Mouse (Mus musculus): ENCODE data around the gene Myh6. TPM values are rescaled to one million over a fixed set of nuclear protein-coding genes. Genes with fewer than 3 reads are reported as not detected.

Gene Myh6
- total RNA-seq, 2 experiments from 2014 or later: 40.5 to 246 TPM

DNA sequence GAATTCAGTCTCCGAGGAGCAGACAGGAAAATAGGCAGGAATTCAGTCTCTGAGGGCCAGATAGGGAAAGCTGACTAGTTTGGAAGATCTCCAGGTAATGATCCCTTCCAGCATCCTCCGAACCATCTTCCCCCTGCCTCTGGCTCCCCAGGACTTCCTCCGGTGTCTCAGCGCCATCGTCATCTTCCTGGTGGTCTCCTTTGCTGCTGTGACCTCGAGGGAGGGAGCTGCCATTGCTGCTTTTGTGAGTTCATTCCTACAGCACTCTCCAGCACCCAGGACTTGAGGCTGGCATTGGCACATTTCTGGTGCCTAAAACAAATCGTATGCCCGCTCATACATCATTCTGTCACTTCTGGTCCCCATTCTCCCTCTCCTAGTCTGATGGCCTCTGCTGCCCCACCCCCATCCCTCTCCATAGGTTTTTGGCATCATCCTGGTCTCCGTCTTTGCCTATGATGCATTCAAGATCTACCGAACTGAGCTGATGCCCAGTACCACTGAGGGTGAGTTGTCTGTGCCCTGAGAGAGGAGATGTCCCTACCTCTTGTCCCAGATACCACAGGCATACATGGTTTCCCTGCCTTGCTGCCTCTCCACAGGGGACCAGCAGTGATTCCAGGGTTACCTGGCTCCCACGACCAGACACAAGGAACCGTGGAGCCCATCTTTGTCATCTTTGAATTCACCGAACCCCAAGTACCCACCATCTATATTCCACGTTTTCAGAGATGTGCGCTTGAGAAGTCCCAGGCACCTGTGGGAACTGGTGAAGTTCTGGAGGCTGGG lies 28.1 kb downstream of the Myh6 start:
- intact Hi-C loops (cut with DNase I): loop anchor here (1.0 to 2.0 kb wide), 2 partner anchors 38 to 96 kb away; no protein-coding TSS in a partner anchor
- DNase-seq: no peak

DNA sequence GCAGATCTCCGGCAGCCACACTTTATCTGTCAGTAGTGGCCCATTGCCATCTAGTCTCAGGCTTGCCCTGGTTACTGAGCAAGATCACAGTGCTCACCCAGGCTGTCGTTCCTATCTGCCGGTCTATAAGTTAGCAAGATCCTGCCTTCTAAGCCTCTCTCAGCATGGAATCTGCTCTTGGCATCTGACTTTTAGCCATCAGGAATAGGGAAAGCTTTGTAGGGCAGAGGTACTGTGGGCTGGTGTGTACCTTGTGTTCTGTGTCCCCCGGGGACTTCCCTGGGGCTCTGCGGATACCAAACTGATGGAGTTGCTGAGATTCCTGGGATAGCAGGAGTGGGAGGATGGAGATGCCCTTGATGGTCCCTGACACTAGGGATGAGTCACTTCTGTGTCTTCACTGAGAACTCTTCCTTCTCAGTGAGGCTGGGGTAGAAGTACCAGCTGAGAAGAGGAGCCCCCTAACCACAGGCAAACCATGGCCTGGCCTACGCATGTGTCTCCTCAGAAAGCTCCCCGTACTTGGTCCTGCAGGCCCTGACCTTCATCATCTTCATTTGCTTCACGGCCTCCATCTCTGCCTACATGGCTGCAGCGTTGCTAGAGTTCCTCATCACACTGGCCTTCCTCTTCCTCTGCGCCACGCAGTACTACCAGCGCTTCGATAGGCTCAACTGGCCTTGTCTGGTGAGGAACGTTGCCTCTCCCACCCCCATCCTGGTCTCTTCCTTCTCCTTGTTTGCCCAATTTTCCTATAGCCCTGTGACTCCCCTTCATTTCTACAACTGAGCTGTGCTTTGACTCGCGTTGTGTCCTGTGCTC lies 29.2 kb downstream of the Myh6 start:
- intact Hi-C loops (cut with DNase I): loop anchor here (2.0 kb wide), 1 partner anchor 95 kb away; no protein-coding TSS in a partner anchor

DNA sequence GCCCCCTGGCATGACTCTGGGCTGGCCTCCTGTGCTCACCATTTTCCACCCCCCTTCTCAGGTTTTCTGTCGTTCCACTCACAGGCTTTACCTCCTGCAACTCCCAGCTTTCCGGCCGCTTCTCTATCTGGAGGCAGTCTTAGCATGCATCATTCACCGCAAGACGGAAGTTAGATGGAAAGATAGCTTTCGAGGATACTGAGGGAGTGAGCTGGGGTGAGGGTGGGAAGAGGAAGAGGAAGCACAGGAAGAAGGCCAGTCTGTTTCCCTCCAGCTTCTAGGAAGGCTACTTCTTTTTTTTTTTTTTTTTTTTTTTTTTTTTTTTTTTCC lies 29.9 kb downstream of the Myh6 start:
- DNase-seq: no peak
- intact Hi-C loops (cut with DNase I): no loop called here

More for the DNA sequence above, 29.2 kb downstream of the Myh6 start:
- DNase-seq: no peak

DNA sequence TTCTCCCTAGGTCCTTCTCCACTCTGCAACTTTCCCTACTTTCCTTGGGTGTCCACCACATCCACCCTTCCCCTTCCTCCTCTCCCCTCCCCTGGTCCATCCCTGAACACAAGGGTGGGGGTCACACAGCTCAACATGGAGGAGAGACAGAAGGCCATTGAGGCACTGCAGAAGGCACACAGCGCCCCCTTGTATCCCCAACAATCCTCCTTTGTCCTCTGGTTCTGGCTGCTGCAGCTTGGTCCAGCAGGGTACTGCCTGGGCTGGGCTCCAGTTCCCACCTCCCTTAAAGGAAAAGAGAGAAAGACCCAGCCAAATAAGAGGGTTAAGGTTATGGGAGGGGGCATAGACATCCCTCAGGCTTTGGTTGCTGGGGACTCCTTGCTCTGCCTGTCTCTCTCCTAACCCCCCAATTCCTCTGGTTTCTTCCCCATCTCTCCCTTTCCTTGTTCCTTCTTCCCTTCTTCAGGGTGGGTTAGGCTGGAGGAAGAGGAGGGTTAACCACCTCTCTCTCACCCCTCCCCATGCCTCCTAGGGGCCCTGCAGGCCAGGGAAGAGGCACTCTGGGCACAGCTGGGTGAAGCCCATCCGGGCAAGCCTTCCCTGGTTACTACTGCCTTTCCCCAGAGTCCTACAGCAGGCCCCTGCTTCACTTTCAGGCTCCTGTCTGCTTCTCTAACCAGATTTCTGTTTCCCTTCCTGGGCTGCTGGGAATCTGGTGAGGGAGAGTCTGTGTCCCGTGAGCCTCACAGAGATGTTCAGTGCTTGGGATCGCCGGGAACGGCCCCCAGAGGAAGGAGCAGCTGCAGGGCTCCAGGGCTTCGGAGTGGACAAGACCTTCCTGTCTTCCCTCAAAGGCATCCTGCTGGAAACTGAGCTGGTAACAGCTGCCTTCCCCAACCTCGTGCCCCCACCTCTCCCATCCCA lies 30.6 kb downstream of the Myh6 start, which contains the start of gene Cmtm5:
Gene Cmtm5 (plus strand): TSS at position 358 of the 927 bp plus-strand sequence.
- no peak for DNase-seq

DNA sequence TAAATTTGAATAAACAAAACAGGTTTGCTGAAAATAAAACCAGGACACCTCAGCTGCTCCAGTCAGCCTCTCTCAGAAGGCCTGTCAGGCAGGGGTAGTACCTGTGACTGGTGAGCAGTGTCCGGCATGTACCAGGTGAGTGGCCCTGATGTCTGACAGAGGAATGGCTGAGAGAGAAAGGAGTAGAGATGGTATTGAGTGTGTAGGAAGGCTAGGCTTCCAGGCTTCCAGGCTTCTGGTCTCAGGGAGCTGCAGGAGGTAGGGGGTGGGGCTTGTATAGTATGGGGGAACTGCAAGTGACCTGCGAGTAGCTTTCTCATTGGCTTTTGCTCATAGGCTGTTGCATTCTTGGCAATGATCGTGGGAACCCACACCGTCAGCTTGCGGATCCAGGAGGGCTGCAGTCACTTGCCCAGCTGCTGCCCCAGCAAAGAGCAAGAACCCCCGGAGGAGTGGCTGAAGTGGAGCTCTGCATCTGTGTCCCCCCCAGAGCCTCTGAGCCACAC lies 34.0 kb downstream of the Myh6 start, which contains the start of gene Il25:
Gene Il25 (plus strand): TSS at position 51 of the 506 bp plus-strand sequence.
- no peak for DNase-seq
- intact Hi-C loops (cut with DNase I): no loop called here

More for the DNA sequence above, 30.6 kb downstream of the Myh6 start, which contains the start of gene Cmtm5:
- intact Hi-C loops (cut with DNase I): no loop called here

DNA sequence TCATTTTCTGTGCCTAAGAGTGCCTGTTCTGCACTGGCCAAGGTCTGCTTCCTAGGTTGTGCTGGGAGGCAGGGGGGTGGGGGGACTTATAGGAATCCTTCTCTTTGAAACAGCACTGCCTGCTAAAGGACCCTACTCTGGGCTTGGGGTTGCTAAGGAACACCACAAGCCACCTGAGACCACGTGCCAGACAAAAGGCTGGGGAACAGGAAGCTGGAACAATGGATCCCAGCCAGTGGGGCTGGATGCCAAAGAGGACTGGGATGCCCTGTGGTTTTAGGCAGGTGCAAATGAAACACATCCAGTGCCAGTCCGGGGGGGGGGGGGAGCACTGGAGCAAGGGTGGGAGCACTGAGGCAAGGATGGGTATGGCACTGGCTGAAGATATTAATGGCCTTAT lies 36.3 kb downstream of the Myh6 start:
- no peak for DNase-seq
- intact Hi-C loops (cut with DNase I): no loop called here

DNA sequence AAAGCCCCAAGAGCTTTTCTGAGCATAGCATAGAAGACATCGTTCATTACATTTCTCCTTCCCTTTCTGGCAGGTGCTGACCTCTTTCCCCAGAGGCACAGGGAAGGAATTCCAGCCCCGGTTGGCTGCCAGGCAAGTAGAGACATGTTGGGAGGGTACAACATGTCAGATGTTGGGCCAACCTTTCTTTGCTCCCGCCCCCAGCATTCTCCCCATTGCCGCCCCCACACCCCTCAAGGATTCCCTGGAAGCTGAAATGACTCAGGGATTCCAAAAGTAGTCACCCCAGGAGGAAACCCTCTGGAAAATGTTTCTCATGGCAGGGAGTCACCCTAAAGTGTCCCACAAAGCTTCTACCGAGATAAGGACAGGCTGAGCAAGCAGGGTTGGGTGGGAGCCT lies 36.9 kb downstream of the Myh6 start:
- DNase-seq: no peak
- intact Hi-C loops (cut with DNase I): no loop called here

DNA sequence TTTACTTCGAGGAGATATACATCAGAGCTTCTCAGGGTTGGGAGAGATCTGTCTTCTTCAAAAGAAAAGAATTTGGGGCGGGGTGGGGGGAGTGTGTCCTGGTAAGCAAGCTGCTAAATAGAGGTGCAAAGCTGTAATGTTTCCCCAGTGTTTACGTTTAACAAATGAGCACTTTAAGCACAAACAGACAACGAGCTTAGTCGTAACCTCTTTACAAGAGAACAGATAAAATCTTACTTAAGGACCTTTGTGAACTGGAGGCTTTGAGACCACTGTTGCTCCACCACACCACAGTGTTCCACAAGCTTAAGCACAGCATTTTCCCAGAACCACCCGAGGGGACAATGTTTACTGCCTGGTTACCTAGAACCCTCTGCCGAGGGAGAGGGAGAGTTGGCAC lies 39.4 kb downstream of the Myh6 start:
- no peak for DNase-seq
- intact Hi-C loops (cut with DNase I): no loop called here

DNA sequence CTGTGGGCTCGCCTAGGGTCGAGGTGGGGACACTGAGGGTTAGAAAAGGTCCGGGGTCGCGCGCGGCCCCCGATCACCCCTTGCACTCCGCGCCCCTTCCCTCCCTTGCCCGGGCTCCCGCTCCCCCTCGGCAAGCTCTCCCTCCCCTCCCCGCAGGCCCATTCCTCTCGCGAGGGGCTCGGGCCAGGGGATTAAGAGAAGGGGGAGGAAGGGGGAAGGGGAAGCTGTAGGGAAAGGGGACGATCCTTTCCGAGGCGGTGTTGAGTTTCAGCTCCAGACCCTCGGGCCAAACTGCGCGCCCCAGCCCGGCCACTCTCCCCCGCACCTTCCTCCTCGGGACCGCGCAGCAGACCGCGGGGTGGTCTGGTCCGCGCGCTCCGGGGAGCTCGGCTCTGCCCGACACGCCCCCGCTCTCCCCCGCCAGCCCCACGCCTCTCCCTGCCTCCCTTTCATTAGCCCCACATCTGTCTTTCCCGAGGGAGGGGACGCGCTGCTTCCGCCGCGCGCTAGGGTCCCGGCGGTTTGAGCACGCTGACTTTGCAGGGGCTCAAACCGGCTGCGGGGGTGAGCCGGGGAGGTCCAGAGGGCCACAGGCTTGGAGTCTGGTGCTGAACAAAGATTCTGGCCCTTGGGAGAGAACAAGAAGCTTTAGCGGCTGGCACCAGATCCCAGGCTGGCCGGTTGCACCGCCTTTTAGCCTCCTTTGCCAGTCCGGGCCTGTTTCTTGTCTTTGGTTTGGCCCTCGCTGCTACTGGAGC lies 40.1 kb downstream of the Myh6 start:
- intact Hi-C loops (cut with DNase I): no loop called here
- DNase-seq: peak; percentile 25 to 62

DNA sequence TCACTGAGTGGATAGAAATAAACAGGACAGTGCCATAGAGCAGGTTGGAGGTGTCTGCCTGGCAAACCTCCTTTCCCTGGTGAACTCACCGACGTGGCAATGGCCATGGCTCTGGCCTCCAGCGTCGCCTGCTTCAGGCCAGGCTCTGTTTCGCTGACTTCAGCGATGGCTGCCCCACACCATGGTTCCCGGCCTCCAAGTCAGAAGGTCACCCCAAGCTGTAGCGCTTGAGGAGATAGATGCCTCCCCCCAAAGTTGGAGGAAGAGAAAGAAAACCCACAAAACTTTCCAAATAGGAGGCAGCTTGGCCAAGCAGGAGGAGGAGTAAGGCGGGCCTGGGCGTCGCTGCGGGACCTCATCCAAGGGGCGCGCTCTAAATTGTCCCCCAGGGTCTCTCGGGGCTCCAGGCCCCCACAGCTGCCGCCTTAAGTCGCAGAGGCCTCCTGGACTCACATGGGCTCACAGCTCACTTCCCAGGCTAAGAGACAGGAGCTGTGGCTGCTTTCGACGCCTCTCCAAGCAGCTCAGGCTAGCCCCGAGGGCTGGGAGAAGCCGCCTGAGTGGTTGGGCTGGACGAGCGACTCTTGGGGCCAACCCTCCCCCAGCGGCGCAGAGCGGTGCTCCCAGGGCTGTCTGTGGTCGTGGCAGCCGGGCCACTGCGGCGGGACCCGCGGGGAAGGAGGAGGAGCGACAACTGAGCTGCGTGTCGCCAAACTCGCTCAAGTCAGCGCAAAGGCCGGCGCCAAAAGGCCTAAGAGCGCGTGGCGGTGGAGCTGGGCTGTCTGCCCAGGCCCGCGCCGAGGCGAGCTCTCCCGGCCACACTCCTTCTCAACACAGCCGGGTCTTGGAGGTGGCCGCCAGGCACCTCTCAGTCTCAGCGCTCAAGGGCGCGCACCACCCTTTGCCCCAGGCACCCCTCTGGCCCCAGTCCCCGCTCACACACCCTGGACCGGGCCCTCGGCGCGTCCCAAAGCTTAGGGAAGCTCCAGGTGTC lies 41.1 kb downstream of the Myh6 start, which contains the start of gene Efs:
Gene Efs (minus strand): TSS at position 778 of the 994 bp plus-strand sequence.
- intact Hi-C loops (cut with DNase I): no loop called here
- peak; percentile 49 to 65 for DNase-seq

DNA sequence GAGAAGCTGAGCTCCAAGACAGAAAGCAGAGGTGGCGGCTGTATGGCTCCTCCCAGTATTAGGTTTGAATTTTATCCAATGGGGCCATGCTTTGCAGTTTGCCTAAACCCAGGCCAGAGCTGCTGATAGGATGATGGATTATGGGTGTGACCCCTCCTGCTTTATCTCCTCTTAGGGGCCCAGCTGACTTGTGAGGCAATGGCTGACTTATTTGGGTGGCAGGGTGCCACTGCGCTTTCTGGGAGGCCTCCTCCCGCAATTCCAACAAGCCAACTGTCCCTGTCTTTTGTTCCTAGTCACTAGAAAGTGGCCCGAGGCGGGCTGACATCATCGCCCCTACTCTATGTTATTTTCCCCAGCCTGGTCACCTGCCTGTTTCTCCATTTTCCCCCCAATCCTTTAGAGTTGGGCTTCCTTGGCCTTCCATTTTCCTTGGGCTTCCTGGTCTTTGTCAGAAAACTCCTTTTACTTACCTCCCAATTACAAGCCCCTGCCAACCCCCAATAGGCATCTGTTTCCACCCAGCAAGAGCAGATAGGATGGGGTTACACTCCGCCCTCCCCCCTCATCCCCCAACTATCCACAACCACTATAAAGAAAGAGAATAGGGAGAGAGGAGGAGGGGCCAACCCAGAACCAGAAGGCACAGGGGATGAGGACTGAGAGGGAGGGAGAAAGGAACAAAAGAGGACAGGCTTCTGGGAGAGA lies 41.9 kb downstream of the Myh6 start:
- intact Hi-C loops (cut with DNase I): no loop called here
- peak; percentile 60 to 62 for DNase-seq

DNA sequence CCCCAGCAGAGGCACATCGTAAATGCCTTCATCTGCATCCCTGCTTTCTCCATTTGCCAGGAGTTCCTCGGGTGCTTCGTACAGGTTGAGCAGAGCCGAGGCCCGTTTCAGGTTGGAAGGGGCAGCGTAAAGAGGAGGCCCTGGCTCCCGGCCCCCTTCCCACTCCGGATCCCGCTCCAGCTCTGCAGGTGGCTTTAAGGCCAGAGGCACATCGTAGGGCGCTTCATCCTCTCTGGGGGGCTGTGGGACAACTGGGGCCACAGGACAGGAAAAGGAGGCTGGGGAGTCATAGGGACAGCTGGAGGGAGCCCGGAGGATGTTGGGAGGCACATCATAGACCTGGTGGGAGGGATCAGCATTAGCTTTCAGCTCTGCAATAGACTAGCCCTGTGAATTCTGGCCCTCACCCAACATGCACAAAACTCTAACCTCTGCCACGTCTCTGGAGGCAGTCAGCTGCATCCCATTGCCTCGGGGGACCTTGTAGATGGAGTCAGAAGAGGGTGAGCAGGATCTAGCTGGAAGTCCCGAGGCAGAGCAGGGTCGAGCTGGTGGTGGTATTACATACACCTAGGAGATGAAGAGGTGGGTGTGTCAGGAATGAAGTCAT lies 46.5 kb downstream of the Myh6 start:
- no peak for DNase-seq
- intact Hi-C loops (cut with DNase I): no loop called here

DNA sequence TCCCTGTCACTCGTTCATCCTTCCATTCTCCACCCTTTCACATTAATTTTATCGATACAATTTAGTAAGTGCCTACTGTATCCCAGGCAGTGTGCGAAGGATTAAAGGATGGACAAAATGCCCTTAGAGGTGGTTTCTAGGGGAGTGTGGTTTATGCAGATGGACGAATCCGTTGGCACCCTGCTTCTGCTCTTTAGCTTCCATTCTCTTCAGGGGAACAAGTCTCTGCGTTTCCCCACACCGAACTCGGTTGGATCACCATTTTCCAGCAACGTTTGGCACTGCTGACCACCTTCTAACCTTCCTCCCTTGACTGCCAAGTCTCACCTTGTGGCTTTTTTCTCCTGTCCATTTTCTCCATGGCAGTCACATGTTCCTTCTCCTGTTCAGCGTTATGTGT lies 53.4 kb downstream of the Myh6 start:
- DNase-seq: no peak
- intact Hi-C loops (cut with DNase I): no loop called here

DNA sequence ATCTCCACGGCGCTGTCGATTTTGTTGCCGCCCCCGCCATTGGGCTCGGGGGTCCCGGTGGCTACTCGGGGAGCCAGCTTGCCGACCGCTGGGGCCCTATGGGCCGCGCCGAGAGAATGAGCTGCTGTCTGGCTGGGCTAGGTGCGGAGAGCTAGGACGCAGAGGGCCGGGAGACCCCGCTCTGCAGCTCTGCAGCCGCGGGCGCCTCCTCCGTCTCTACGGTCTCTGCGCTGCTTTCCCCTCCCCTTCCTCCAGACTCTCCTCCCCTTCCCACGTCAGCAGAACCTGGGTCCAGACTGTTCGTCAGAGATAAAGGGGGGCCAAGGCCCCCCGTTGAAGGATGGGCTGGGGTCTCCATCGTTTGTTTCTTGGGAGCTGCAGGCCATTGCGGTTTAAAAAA lies 53.8 kb downstream of the Myh6 start, which contains the start of gene Slc22a17:
Gene Slc22a17 (minus strand): TSS at position 247 of the 400 bp plus-strand sequence.
- intact Hi-C loops (cut with DNase I): no loop called here

DNA sequence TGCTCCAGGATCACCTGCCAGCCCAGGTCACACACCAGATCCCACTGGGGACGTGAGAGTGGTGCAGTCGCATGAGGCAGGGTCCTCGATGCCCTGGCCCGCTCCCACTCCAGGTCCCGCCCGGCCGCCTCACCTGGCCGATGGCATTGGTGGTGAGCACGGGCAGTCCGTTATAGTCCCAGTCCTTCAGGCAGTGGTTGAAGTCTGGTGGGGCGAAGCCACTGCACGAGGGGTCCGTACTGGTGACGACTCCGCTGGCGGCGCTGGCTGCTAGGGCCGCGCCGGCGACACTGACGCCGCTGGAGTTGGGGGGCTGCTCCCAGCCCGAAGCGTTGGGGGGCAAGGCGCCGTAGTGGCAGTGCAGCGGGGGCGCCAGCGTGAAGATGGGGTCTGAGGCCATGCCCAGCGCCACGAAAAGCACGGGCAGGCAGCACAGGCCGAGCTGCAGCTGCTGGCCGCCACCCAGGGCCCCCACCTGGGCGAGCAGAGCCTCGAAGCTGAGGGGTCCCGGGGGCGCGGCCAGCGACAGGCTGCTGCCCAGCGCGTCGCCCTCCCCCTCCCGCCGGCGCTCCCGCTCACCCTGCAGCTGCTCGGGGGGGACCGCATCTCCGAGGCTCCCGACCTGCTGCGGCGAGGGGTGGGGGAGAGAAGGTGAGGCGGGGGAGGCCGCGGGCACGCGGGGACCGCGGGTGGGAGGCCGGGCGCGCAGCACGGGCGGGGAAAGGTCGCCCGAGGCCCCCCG lies 54.4 kb downstream of the Myh6 start:
- no peak for DNase-seq

More for the DNA sequence above, 53.8 kb downstream of the Myh6 start, which contains the start of gene Slc22a17:
- peak; percentile 41 to 54 for DNase-seq

DNA sequence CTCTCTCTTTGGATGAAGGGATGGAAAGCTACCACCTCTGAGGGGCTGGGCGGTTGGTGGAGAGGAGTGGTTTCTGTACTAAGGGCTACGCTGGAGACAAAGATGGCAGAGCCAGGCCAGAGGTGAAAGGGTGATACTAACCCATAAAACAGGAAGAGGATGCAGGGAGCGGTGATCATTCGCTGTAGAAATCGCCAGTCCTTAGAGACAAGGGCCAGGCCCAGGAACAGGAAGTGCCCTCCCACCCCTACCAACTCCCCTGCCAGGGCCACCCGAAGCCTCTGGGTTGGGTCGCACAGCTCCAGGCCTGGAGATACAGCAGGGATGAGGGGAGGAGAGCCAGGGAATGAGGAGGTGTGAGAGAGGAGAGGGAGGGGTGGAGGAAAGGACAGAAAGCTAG lies 58.0 kb downstream of the Myh6 start:
- DNase-seq: no peak

More for the DNA sequence above, 54.4 kb downstream of the Myh6 start:
- intact Hi-C loops (cut with DNase I): no loop called here

More for the DNA sequence above, 58.0 kb downstream of the Myh6 start:
- intact Hi-C loops (cut with DNase I): no loop called here
